Mouse (Mus musculus): Measurements from ENCODE around the gene Wrnip1. TPM values are rescaled to one million over a fixed set of nuclear protein-coding genes. Genes with fewer than 3 reads are reported as not detected.

Gene Wrnip1
- polyA plus RNA-seq, 1 experiment from 2014 or later: 34.7 TPM

- H3K9ac ChIP-seq (replicated peaks): no peak overlapping the region
- 90% methylated on average over 7 of the region's 7 CpGs for WGBS
- ATAC-seq (ENCODE audit: insufficient number of reproducible peaks, insufficient read depth, low FRiP score, low TSS enrichment, low read depth): no peak
- no peak overlapping the region for H3K4me2 ChIP-seq
- peaks cover 19% of the 10 kb centered on the region for H3K4me1 ChIP-seq (replicated peaks)
- no peak overlapping the region for H3K27ac ChIP-seq
- no peak overlapping the region for H3K4me3 ChIP-seq (replicated peaks)
- peaks cover 3% of the 10 kb centered on the region; the same call in 1 of the 2 replicates for H3K27me3 ChIP-seq
- H3K9me3 ChIP-seq: no peaks in the 10 kb centered on the region
- H3K36me3 ChIP-seq: peaks cover 40% of the 10 kb centered on the region
Measured at GRCm38 (mm10) chr13:32806820-32807219, 5.0 kb downstream of the Wrnip1 start.

GRCm38 (mm10) chr13:32807624-32808023, 5.8 kb downstream of the Wrnip1 start:
- 87% methylated on average over 3 of the region's 3 CpGs for WGBS
- peaks cover 3% of the 10 kb centered on the region; the same call in 1 of the 2 replicates for H3K27me3 ChIP-seq
- peaks cover 42% of the 10 kb centered on the region for H3K36me3 ChIP-seq
- no peak for ATAC-seq (ENCODE audit: insufficient number of reproducible peaks, insufficient read depth, low FRiP score, low TSS enrichment, low read depth)
- no peak overlapping the region for H3K4me2 ChIP-seq
- H3K9ac ChIP-seq (replicated peaks): no peak overlapping the region
- H3K27ac ChIP-seq: no peak overlapping the region
- peaks cover 19% of the 10 kb centered on the region for H3K4me1 ChIP-seq (replicated peaks)
- no peaks in the 10 kb centered on the region for H3K9me3 ChIP-seq
- H3K4me3 ChIP-seq (replicated peaks): no peak overlapping the region

- Histone ChIP-seq H3K9ac (replicated peaks) (no peak overlapping the region), H3K9me3 (no peaks in the 10 kb centered on the region), H3K36me3 (peaks cover 76% of the 10 kb centered on the region), H3K27ac (no peak overlapping the region), H3K4me1 (replicated peaks) (no peaks in the 10 kb centered on the region), H3K4me3 (replicated peaks) (no peak overlapping the region), H3K27me3 (no peaks in the 10 kb centered on the region), H3K4me2 (no peak overlapping the region)
- ATAC-seq (ENCODE audit: insufficient number of reproducible peaks, insufficient read depth, low FRiP score, low TSS enrichment, low read depth): no peak
- WGBS: 87% methylated on average over 3 of the region's 3 CpGs
Measured at GRCm38 (mm10) chr13:32819241-32819640, 17.4 kb downstream of the Wrnip1 start.

GRCm38 (mm10) chr13:32819926-32820325, 18.1 kb downstream of the Wrnip1 start:
- peaks cover 71% of the 10 kb centered on the region for H3K36me3 ChIP-seq
- 93% methylated on average over 5 of the region's 5 CpGs for WGBS
- H3K9me3 ChIP-seq: no peaks in the 10 kb centered on the region
- ATAC-seq (ENCODE audit: insufficient number of reproducible peaks, insufficient read depth, low FRiP score, low TSS enrichment, low read depth): no peak
- H3K4me1 ChIP-seq (replicated peaks): no peaks in the 10 kb centered on the region
- H3K4me2 ChIP-seq: no peak overlapping the region
- H3K27ac ChIP-seq: no peak overlapping the region
- no peak overlapping the region for H3K4me3 ChIP-seq (replicated peaks)
- H3K27me3 ChIP-seq: no peaks in the 10 kb centered on the region
- no peak overlapping the region for H3K9ac ChIP-seq (replicated peaks)

GRCm38 (mm10) chr13:32821671-32822070, 19.8 kb downstream of the Wrnip1 start:
- H3K4me1 ChIP-seq (replicated peaks): no peaks in the 10 kb centered on the region
- no peaks in the 10 kb centered on the region for H3K27me3 ChIP-seq
- 98% methylated on average over 4 of the region's 4 CpGs for WGBS
- H3K4me2 ChIP-seq: no peak overlapping the region
- no peak overlapping the region for H3K27ac ChIP-seq
- no peak overlapping the region for H3K9ac ChIP-seq (replicated peaks)
- no peaks in the 10 kb centered on the region for H3K9me3 ChIP-seq
- ATAC-seq (ENCODE audit: insufficient number of reproducible peaks, insufficient read depth, low FRiP score, low TSS enrichment, low read depth): no peak
- no peak overlapping the region for H3K4me3 ChIP-seq (replicated peaks)
- peaks cover 64% of the 10 kb centered on the region for H3K36me3 ChIP-seq

- H3K4me3 ChIP-seq (replicated peaks): no peak overlapping the region
- no peak overlapping the region for H3K4me2 ChIP-seq
- no peaks in the 10 kb centered on the region for H3K4me1 ChIP-seq (replicated peaks)
- peaks cover 49% of the 10 kb centered on the region for H3K36me3 ChIP-seq
- H3K9me3 ChIP-seq: no peaks in the 10 kb centered on the region
- WGBS: 86% methylated on average over 6 of the region's 6 CpGs
- H3K27me3 ChIP-seq: no peaks in the 10 kb centered on the region
- ATAC-seq (ENCODE audit: insufficient number of reproducible peaks, insufficient read depth, low FRiP score, low TSS enrichment, low read depth): no peak
- H3K9ac ChIP-seq (replicated peaks): no peak overlapping the region
- H3K27ac ChIP-seq: no peak overlapping the region
Measured at GRCm38 (mm10) chr13:32823126-32823525, 21.3 kb downstream of the Wrnip1 start.

- Histone ChIP-seq H3K27ac (no peak overlapping the region), H3K9ac (replicated peaks) (no peak overlapping the region), H3K4me3 (replicated peaks) (no peak overlapping the region), H3K9me3 (no peaks in the 10 kb centered on the region), H3K27me3 (no peaks in the 10 kb centered on the region), H3K4me1 (replicated peaks) (no peaks in the 10 kb centered on the region), H3K36me3 (peaks cover 34% of the 10 kb centered on the region), H3K4me2 (no peak overlapping the region)
- WGBS: 77% methylated on average over 6 of the region's 6 CpGs
- no peak for ATAC-seq (ENCODE audit: insufficient number of reproducible peaks, insufficient read depth, low FRiP score, low TSS enrichment, low read depth)
Measured at GRCm38 (mm10) chr13:32824377-32825330, 22.8 kb downstream of the Wrnip1 start.

GRCm38 (mm10) chr13:32825546-32825945, 23.7 kb downstream of the Wrnip1 start:
- Histone ChIP-seq H3K27ac (no peak overlapping the region), H3K4me2 (no peak overlapping the region), H3K4me1 (replicated peaks) (no peaks in the 10 kb centered on the region), H3K27me3 (no peaks in the 10 kb centered on the region), H3K4me3 (replicated peaks) (no peak overlapping the region), H3K36me3 (peaks cover 26% of the 10 kb centered on the region), H3K9ac (replicated peaks) (no peak overlapping the region), H3K9me3 (no peaks in the 10 kb centered on the region)
- WGBS: 93% methylated on average over 8 of the region's 8 CpGs
- no peak for ATAC-seq (ENCODE audit: insufficient number of reproducible peaks, insufficient read depth, low FRiP score, low TSS enrichment, low read depth)

GRCm38 (mm10) chr13:32827111-32827822, 25.4 kb downstream of the Wrnip1 start:
- Histone ChIP-seq H3K9me3 (no peaks in the 10 kb centered on the region), H3K9ac (replicated peaks) (no peak overlapping the region), H3K4me2 (no peak overlapping the region), H3K27ac (no peak overlapping the region), H3K4me1 (replicated peaks) (no peaks in the 10 kb centered on the region), H3K4me3 (replicated peaks) (no peak overlapping the region), H3K36me3 (peaks cover 9% of the 10 kb centered on the region; the same call in 1 of the 2 replicates), H3K27me3 (no peaks in the 10 kb centered on the region)
- WGBS: 82% methylated on average over 3 of the region's 3 CpGs
- ATAC-seq (ENCODE audit: insufficient number of reproducible peaks, insufficient read depth, low FRiP score, low TSS enrichment, low read depth): no peak

GRCm38 (mm10) chr13:32827951-32828350, 26.1 kb downstream of the Wrnip1 start:
- H3K27me3 ChIP-seq: no peaks in the 10 kb centered on the region
- no peak overlapping the region for H3K9ac ChIP-seq (replicated peaks)
- WGBS: 57% methylated on average over 4 of the region's 4 CpGs
- H3K36me3 ChIP-seq: peaks cover 4% of the 10 kb centered on the region; the same call in 1 of the 2 replicates
- ATAC-seq (ENCODE audit: insufficient number of reproducible peaks, insufficient read depth, low FRiP score, low TSS enrichment, low read depth): no peak
- H3K27ac ChIP-seq: no peak overlapping the region
- H3K4me3 ChIP-seq (replicated peaks): no peak overlapping the region
- H3K9me3 ChIP-seq: no peaks in the 10 kb centered on the region
- no peak overlapping the region for H3K4me2 ChIP-seq
- H3K4me1 ChIP-seq (replicated peaks): no peaks in the 10 kb centered on the region

- Histone ChIP-seq H3K36me3 (no peaks in the 10 kb centered on the region), H3K4me2 (no peak overlapping the region), H3K9ac (replicated peaks) (no peak overlapping the region), H3K4me3 (replicated peaks) (no peak overlapping the region), H3K27me3 (no peaks in the 10 kb centered on the region), H3K27ac (no peak overlapping the region), H3K4me1 (replicated peaks) (no peaks in the 10 kb centered on the region), H3K9me3 (no peaks in the 10 kb centered on the region)
- 81% methylated on average over 4 of the region's 4 CpGs for whole genome bisulfite sequencing
- ATAC-seq (ENCODE audit: insufficient number of reproducible peaks, insufficient read depth, low FRiP score, low TSS enrichment, low read depth): no peak
Measured at GRCm38 (mm10) chr13:32828886-32829285, 27.0 kb downstream of the Wrnip1 start.
